Mouse (Mus musculus) limb, embryonic 12.5 days (tissue): ENCODE measurements around the gene Taf11. TPM values are rescaled to one million over a fixed set of nuclear protein-coding genes. Genes with fewer than 3 reads are reported as not detected.
A peak's percentile ranks its signal among the peaks of the same experiment; 100 is the strongest.

Source experiments
- ATAC-seq: fragments of 200-750 bp; cut with Nextera tagmentation; 2 replicates; pipeline ENCODE4 v1.8.0; 2017; ENCODE audit warnings: low read depth, moderate TSS enrichment; ENCODE audit not compliant: insufficient number of reproducible peaks, insufficient read depth, low FRiP score, low TSS enrichment
- H3K27ac ChIP-seq: fragments of 300-500 bp; sonication (generic); 2 replicates; pipeline ENCODE4 v1.5.1; 2016; ENCODE audit warnings: mild to moderate bottlenecking, moderate library complexity
- H3K27me3 ChIP-seq: fragments of 300-500 bp; sonication (generic); 2 replicates; pipeline ENCODE4 v1.6.1; 2016; ENCODE audit warnings: mild to moderate bottlenecking, moderate library complexity
- H3K36me3 ChIP-seq: fragments of 300-500 bp; sonication (generic); 2 replicates; pipeline ENCODE4 v1.6.1; 2016; ENCODE audit warnings: mild to moderate bottlenecking, moderate library complexity
- H3K4me1 ChIP-seq: fragments of 300-500 bp; sonication (generic); replicated peaks from 2 replicates; pipeline ENCODE4 v1.6.1; 2016
- H3K4me2 ChIP-seq: fragments of 300-500 bp; sonication (generic); 2 replicates; pipeline ENCODE4 v1.6.1; 2016; ENCODE audit warnings: mild to moderate bottlenecking, moderate library complexity
- H3K4me3 ChIP-seq: fragments of 300-500 bp; sonication (generic); replicated peaks from 2 replicates; pipeline ENCODE4 v1.5.1; 2016; ENCODE audit warnings: mild to moderate bottlenecking
- H3K9ac ChIP-seq: fragments of 300-500 bp; sonication (generic); replicated peaks from 2 replicates; pipeline ENCODE4 v1.6.1; 2016; ENCODE audit warnings: mild to moderate bottlenecking, moderate library complexity
- H3K9me3 ChIP-seq: fragments of 300-500 bp; sonication (generic); 2 replicates; pipeline ENCODE4 v1.6.1; 2016; ENCODE audit warnings: mild to moderate bottlenecking, moderate library complexity
- WGBS: fragments of 180-500 bp; shearing (Covaris S2); methylation state at CpG from one replicate; pipeline ENCODE4 v1.1.7; 2016; 5-methylcytosine and 5-hydroxymethylcytosine counted together
- polyA plus RNA-seq: library from polyadenylated mRNA; unstranded; fragments of >200 nt; fragmentation: Nextera tagmentation; extraction: Ambion mirVana; gene quantifications from 2 replicates; pipeline ENCODE4 v1.2.1, GENCODE M21; 2016

Taf11 gene
- polyA plus RNA-seq, 1 experiment from 2014 or later, result 115 TPM

DNA sequence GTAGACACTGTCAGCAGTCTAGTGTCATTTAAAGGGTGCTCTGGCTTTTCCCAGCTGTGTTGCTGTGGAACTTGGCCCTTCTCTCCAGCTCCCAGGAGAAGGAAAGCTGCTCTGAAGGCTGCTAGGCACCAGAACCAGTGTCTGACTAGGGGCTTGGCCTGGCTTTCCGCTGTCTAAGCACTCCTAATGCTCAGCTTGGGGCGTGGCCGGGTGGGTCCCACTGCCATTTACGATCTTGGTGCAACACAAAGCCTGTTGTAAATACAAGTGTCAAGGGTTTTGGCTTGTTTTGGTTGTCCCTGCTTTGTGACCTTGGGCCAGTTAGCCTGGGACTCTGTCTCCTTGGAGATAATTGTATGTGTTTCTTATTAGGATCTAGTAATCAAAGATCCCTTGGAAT, 30.7 kb upstream of the Taf11 start:
- 21% methylated on average over 4 of the region's 4 CpGs for WGBS
- no peaks in the 10 kb centered on the region for H3K9me3 ChIP-seq
- no peaks in the 10 kb centered on the region for H3K36me3 ChIP-seq
- H3K4me3 ChIP-seq, result no peak overlapping the region
- H3K4me2 ChIP-seq, result 0 out of 2 replicates have a peak overlapping the region, but pooled peaks have one; percentile 4
- H3K27ac ChIP-seq, result peak overlapping the region; percentile 89
- no peak for ATAC-seq
- no peak overlapping the region for H3K9ac ChIP-seq
- no peaks in the 10 kb centered on the region for H3K27me3 ChIP-seq
- peaks cover 62% of the 10 kb centered on the region for H3K4me1 ChIP-seq

DNA sequence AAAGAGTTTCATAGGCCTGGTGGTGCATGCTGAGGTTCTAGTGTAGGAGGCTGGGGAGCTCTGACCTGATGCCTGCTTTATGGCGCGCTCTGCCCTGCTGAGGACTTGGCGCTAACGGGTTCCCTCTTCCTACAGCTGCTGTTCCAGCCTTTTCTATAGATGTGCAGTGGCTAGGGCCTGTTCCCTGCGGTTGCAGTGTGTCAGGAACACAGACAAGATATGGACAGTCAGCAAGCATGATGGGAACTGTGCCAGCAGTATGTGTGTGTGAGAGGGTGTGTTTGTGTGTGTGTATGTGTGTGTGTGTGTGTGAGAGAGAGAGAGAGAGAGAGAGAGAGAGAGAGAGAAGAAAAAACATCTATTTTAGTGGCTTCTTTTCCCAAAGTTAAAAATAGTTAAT, 29.4 kb upstream of the Taf11 start:
- Histone ChIP-seq H3K4me3 (no peak overlapping the region), H3K36me3 (no peaks in the 10 kb centered on the region), H3K4me1 (peaks cover 56% of the 10 kb centered on the region), H3K9ac (no peak overlapping the region), H3K9me3 (no peaks in the 10 kb centered on the region), H3K4me2 (peak overlapping the region; percentile 7; the same call in 1 of the 2 replicates), H3K27ac (peak overlapping the region; percentile 89), H3K27me3 (no peaks in the 10 kb centered on the region)
- no peak for ATAC-seq
- WGBS, result 62% methylated on average over 5 of the region's 5 CpGs

DNA sequence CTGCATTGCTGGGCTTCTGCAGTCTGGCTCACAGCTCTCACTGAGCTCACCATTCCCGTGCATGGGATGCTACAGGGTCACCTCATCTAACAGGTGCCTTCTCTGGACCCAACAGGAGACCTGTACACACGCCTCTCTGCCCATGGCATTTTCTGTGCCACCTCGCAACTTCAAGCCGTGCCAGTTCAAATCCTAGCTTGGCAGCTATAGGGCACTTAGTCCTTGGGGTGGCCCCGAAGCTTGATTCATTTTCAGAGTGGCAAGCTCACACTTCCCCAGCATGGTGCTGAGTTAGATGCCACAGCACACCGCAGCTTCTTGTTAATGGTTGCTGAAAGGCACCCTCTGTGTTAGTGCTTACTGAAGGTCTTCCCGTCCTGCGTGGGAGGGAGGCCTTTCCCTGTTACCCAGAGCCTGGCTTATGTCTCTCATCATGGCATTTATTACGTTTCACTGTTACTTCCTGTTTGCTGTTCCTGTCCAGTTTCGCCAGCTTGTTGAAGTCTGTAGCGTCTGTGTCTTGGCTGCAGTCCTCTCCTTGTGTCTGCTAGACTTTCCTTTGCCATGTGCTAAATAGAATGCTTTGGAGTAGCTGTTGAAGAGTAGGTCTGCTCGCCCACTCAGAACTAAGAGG, 28.6 kb upstream of the Taf11 start:
- ATAC-seq, result no peak
- no peaks in the 10 kb centered on the region for H3K9me3 ChIP-seq
- H3K36me3 ChIP-seq, result no peaks in the 10 kb centered on the region
- H3K4me1 ChIP-seq, result peaks cover 56% of the 10 kb centered on the region
- 52% methylated on average over 12 of the region's 12 CpGs for WGBS
- peak overlapping the region; percentile 89 for H3K27ac ChIP-seq
- H3K27me3 ChIP-seq, result no peaks in the 10 kb centered on the region
- no peak overlapping the region for H3K4me3 ChIP-seq
- H3K9ac ChIP-seq, result 0 out of 2 replicates have a peak overlapping the region, but pooled peaks have one; percentile 12
- H3K4me2 ChIP-seq, result 0 out of 2 replicates have a peak overlapping the region, but pooled peaks have one; percentile 7

DNA sequence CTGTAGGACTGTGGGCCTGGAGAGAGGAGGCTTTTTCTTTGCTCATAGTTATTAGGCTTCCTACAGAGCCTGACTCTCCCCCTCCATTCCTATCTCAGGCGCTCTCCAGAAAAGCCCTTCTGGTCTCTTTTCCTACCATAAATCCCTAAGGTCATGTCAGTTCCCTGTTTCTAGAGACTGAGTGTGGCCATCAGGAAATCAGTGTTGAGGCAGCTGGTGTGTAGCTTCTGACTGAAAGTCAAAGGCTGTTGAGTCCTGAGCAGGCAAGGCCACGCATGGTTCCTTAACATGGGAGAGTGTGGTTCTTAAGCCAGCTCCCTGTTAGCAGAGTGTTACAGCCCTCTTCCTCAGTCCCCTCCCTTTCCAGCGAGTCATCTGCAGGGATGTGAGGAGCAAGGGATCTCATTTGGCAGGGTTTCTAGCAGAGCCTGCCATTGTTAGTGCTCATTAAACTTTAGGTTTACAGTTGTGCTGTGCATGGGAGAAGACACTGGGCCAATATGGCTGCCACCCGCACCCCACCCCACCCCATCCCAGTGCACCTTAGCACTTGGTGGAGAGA, 27.5 kb upstream of the Taf11 start:
- Histone ChIP-seq H3K27ac (peak overlapping the region; percentile 89), H3K9ac (no peak overlapping the region), H3K9me3 (no peaks in the 10 kb centered on the region), H3K4me1 (peaks cover 56% of the 10 kb centered on the region), H3K4me3 (no peak overlapping the region), H3K36me3 (no peaks in the 10 kb centered on the region), H3K4me2 (no peak overlapping the region), H3K27me3 (no peaks in the 10 kb centered on the region)
- 61% methylated on average over 4 of the region's 4 CpGs for WGBS
- no peak for ATAC-seq

DNA sequence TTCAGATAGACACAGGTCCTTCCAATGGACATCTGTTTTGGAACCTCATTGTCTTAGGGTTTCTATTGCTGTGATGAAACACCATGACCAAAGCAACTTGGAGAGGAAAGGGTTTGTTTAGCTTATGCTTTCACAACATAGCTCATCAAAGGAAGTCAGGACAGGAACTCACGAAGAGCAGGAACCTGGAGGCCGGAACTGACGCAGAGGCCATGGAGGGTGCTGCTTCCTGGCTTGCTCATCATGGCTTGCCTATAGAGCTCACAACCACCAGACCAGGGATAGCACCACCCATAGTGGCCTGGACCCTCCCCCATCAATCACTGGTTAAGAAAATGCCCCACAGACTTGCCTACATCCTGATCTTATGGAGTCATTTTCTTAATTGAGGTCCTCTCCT, 25.4 kb upstream of the Taf11 start:
- 85% methylated on average over 3 of the region's 3 CpGs for WGBS
- peaks cover 38% of the 10 kb centered on the region for H3K4me1 ChIP-seq
- no peak overlapping the region for H3K27ac ChIP-seq
- H3K36me3 ChIP-seq, result no peaks in the 10 kb centered on the region
- no peak for ATAC-seq
- H3K9me3 ChIP-seq, result no peaks in the 10 kb centered on the region
- H3K4me2 ChIP-seq, result no peak overlapping the region
- no peaks in the 10 kb centered on the region for H3K27me3 ChIP-seq
- H3K4me3 ChIP-seq, result no peak overlapping the region
- H3K9ac ChIP-seq, result no peak overlapping the region

DNA sequence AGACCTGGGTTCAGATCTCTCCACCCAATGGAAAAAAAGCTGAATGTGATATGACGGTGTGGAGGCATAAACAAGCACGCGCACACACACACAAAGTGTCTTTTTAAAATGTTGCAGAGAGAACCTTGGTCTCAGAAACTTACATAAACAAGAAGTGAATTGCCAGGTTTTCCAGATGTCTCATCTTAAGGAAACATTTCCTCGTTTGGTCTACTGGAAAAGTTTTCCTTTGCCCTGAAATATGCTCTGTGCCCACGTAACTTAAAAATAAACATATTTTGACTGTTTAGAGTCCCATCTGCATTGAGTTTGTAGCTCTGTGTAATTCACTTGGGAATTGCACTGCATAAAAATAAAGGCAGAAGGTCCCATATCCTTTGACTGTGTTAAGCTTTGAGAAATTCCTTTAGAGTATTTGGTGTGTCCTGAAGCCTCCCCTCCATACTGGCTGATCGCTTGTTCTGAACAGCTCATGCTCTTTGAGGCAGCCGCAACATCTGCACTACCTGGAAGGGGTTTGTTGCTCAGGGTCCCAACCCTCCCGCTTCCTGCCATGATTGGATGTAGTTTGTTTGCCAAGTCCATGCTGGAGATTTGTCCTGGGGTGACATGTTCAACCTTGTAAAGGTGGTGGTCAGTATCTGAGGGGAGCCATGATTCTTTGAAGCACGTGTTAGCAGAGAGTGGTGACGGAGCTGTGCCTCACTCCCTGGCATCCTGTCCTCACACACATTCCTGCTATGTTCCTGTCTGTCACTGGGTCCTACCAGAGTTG, 24.7 kb upstream of the Taf11 start:
- H3K27me3 ChIP-seq, result no peaks in the 10 kb centered on the region
- H3K36me3 ChIP-seq, result no peaks in the 10 kb centered on the region
- H3K9me3 ChIP-seq, result no peaks in the 10 kb centered on the region
- no peak overlapping the region for H3K9ac ChIP-seq
- ATAC-seq, result no peak
- 85% methylated on average over 10 of the region's 10 CpGs for WGBS
- H3K4me3 ChIP-seq, result no peak overlapping the region
- no peak overlapping the region for H3K27ac ChIP-seq
- H3K4me1 ChIP-seq, result peaks cover 30% of the 10 kb centered on the region
- no peak overlapping the region for H3K4me2 ChIP-seq

DNA sequence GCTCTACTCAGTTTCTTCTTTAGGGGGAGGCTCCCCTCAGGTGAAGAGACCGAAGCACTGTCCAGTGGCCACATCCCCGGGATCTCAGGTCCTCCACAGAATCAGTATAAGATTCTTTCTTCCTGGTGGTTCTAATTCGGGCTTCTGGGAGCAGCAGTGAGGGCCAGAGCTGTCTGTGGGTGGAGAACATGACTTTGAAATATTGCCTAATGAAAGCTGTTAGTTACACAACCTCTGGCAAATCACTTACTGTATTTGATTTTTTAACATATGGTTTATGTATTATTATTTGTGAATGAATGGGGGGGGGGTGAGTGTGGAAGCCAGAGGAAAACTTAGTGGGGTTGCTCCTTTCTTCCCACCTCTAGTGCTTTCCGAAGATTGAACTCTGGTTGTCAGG, 22.2 kb upstream of the Taf11 start:
- no peaks in the 10 kb centered on the region for H3K9me3 ChIP-seq
- no peak overlapping the region for H3K4me3 ChIP-seq
- H3K4me1 ChIP-seq, result peaks cover 5% of the 10 kb centered on the region
- WGBS, result 79% methylated on average over 4 of the region's 4 CpGs
- H3K27ac ChIP-seq, result no peak overlapping the region
- no peak overlapping the region for H3K9ac ChIP-seq
- ATAC-seq, result no peak
- peaks cover 6% of the 10 kb centered on the region; the same call in 1 of the 2 replicates for H3K36me3 ChIP-seq
- H3K27me3 ChIP-seq, result no peaks in the 10 kb centered on the region
- no peak overlapping the region for H3K4me2 ChIP-seq

DNA sequence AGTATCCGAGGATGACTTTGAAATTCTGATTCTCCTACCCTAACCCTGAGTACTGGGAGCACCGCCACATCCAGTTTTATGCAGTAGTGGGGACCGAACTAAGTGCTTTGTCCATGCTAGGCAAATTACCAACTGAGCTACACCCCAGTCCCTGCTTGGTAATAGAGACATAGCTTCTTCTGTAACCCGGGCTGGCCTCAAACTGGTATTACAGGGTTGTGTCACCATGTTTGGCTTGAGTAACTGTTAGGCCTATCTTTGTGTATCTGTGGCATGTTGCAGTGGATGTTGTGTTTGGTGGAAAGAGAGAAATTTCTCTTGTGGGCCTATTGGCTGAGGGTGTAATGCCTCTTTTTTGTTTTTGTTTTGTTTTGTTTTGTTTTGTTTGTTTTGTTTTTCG, 20.6 kb upstream of the Taf11 start:
- Histone ChIP-seq H3K36me3 (peaks cover 6% of the 10 kb centered on the region; the same call in 1 of the 2 replicates), H3K9ac (no peak overlapping the region), H3K27ac (no peak overlapping the region), H3K27me3 (no peaks in the 10 kb centered on the region), H3K9me3 (no peaks in the 10 kb centered on the region), H3K4me2 (no peak overlapping the region), H3K4me3 (no peak overlapping the region), H3K4me1 (0 out of 2 replicates have a peak, but pooled peaks cover 5% of the 10 kb centered on the region)
- WGBS, result 94% methylated on average over 5 of the region's 5 CpGs
- no peak for ATAC-seq

DNA sequence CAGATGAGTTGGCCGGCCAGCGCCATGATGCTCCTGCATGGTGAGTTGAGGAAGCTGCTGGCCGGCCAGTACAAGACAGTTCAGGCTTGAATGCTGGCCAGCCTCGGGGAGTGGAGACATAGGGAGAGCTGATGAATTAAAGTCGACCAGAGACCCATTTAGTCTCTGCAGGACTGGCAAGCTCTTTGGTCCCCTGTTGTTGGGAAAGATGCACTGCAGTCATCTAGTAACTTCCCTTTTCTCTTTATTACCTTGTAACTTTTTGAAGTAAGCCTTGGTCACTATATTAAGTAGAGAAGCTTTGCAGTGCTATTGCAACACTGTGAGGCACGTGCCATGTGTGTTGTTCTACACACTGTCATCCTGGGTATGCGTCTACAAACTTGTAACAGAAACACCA, 15.9 kb upstream of the Taf11 start:
- Histone ChIP-seq H3K27ac (no peak overlapping the region), H3K9me3 (no peaks in the 10 kb centered on the region), H3K9ac (no peak overlapping the region), H3K4me1 (peaks cover 11% of the 10 kb centered on the region; the same call in 1 of the 2 replicates), H3K4me3 (no peak overlapping the region), H3K27me3 (no peaks in the 10 kb centered on the region), H3K4me2 (no peak overlapping the region), H3K36me3 (peaks cover 25% of the 10 kb centered on the region; the same call in 1 of the 2 replicates)
- no peak for ATAC-seq
- 82% methylated on average over 7 of the region's 7 CpGs for WGBS

DNA sequence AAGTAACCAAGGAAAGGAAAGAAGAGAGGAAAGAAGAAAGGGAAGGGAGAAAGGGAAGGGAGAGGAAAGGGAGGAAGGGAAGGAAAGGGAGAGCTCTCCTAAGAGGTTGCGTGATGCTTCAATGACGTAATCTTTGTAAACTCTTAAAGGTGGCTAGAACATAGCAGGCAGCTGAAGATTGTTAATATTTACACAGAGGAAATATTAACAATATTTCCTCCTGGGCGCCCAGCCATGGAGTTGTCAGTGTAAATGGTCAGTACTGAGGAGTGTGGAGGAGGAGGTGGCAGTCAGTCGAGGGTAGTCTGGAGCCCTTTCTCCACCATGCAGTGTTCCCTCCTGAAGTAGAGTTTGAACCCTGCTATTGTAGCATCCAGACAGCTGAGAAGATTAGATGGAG, 15.4 kb upstream of the Taf11 start:
- no peaks in the 10 kb centered on the region for H3K27me3 ChIP-seq
- no peak overlapping the region for H3K27ac ChIP-seq
- no peak for ATAC-seq
- H3K36me3 ChIP-seq, result peaks cover 25% of the 10 kb centered on the region; the same call in 1 of the 2 replicates
- WGBS, result 86% methylated on average over 4 of the region's 4 CpGs
- no peak overlapping the region for H3K4me2 ChIP-seq
- no peaks in the 10 kb centered on the region for H3K9me3 ChIP-seq
- peaks cover 11% of the 10 kb centered on the region; the same call in 1 of the 2 replicates for H3K4me1 ChIP-seq
- no peak overlapping the region for H3K9ac ChIP-seq
- H3K4me3 ChIP-seq, result no peak overlapping the region

DNA sequence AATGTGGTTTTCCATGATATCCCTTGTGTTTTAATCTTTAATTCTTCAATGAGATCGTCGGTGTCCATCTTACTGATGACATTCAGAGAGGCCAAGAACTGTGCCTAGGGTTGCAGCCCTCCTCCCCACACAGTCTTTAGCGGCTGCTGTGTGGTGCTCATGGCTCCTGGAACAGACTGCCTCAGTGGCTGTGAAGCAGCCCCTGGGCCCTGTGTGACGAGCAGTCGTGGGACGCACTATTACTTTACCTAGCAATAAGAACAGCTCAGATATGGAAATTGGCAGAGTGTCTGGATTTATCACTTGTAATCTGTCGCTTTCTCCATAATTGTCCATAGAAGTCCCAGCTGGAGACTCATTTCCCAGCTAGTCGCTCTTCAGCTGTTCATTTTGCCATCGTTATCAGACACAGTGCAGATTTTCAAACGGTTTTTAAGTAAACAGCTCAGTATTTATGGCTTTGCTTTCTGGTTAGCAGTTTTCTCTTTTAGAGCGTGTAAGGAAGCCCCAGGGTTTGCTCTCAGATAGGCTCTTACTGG, 12.6 kb upstream of the Taf11 start:
- Histone ChIP-seq H3K4me1 (peaks cover 18% of the 10 kb centered on the region), H3K4me2 (no peak overlapping the region), H3K9ac (no peak overlapping the region), H3K27ac (no peak overlapping the region), H3K27me3 (no peaks in the 10 kb centered on the region), H3K36me3 (peaks cover 19% of the 10 kb centered on the region; the same call in 1 of the 2 replicates), H3K4me3 (no peak overlapping the region), H3K9me3 (no peaks in the 10 kb centered on the region)
- 76% methylated on average over 11 of the region's 11 CpGs for WGBS
- no peak for ATAC-seq
